Mouse (Mus musculus): ENCODE results near the gene Rab3a. TPM values are rescaled to one million over a fixed set of nuclear protein-coding genes. Genes with fewer than 3 reads are reported as not detected.

Rab3a gene
- polyA plus RNA-seq, 1 experiment, result 26.3 TPM

GRCm38 (mm10) chr8:70753151-70753550 is 1.3 kb upstream of the Rab3a start:
- WGBS, result 12% methylated on average over 21 of the region's 21 CpGs
- Histone ChIP-seq H3K27ac (ENCODE audit: insufficient read depth, low read depth, low read length) (peak overlapping the region; percentile 81), H3K4me3 (ENCODE audit: low read depth, low read length) (peak overlapping the region; percentile 44), H3K4me1 (ENCODE audit: control insufficient read depth, insufficient read depth, insufficient read length, low read length) (peaks cover 12% of the 10 kb centered on the region), H3K27me3 (ENCODE audit: control insufficient read depth, insufficient read depth, low read length) (no peaks in the 10 kb centered on the region), H3K36me3 (ENCODE audit: control insufficient read depth, insufficient read depth, low read length) (peaks cover 16% of the 10 kb centered on the region)
- TF ChIP-seq POLR2A (IDR thresholded peaks at IDR 0.05; ENCODE audit: low read depth, low read length) (peak; percentile 56; the same call in 1 of the 2 replicates), CTCF (IDR thresholded peaks at IDR 0.05; ENCODE audit: extremely low read depth, insufficient read length, insufficient replicate concordance, low read depth, low read length) (0 out of 2 replicates have a peak, but pooled peaks have one; percentile 3)

- H3K27me3 ChIP-seq (ENCODE audit: control insufficient read depth, insufficient read depth, low read length), result no peaks in the 10 kb centered on the region
- H3K4me3 ChIP-seq (ENCODE audit: low read depth, low read length), result peak overlapping the region; percentile 78
- peak overlapping the region; percentile 33 for H3K27ac ChIP-seq (ENCODE audit: insufficient read depth, low read depth, low read length)
- H3K36me3 ChIP-seq (ENCODE audit: control insufficient read depth, insufficient read depth, low read length), result peaks cover 22% of the 10 kb centered on the region
- H3K4me1 ChIP-seq (ENCODE audit: control insufficient read depth, insufficient read depth, insufficient read length, low read length), result peaks cover 17% of the 10 kb centered on the region
- TF ChIP-seq CTCF (IDR thresholded peaks at IDR 0.05; ENCODE audit: extremely low read depth, insufficient read length, insufficient replicate concordance, low read depth, low read length), result no peak
- TF ChIP-seq POLR2A (IDR thresholded peaks at IDR 0.05; ENCODE audit: low read depth, low read length), result no peak; the same call in 1 of the 2 replicates
- 7% methylated on average over 50 of the region's 50 CpGs for WGBS
Observed at GRCm38 (mm10) chr8:70754871-70755660, 587 bp downstream of the Rab3a start.

DNA sequence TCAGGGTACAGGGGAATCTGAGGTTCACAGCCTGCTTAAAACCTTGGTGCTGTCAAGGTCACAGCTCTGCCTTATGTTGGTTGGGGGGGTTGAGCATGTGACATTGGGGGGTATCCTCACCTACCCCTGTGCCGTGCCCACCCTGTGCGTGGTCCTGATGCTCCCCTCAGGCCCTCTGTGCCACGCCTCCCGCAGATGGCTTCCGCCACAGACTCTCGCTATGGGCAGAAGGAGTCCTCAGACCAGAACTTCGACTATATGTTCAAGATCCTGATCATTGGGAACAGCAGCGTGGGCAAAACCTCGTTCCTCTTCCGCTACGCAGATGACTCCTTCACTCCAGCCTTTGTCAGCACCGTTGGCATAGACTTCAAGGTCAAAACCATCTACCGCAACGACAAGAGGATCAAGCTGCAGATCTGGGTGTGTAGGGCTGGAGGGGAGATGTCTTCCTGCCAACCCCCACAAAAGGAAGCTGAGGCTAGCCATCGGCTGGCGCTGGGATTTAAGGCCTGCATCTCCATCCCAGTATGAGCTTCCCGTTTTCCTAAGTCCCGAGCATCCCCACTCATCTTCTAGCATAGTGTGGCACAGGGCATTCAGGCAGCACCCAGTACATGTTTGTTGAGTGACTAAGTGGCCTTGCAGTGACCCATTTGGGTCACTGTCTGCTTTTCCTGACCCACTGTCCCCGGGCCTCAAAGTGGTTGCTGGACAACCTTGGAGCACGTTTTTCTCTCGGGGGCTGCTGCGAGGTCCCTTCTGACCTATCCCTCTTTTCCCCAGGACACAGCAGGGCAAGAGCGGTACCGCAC is 1.4 kb downstream of the Rab3a start:
- Histone ChIP-seq H3K36me3 (ENCODE audit: control insufficient read depth, insufficient read depth, low read length) (peaks cover 22% of the 10 kb centered on the region), H3K4me1 (ENCODE audit: control insufficient read depth, insufficient read depth, insufficient read length, low read length) (peaks cover 19% of the 10 kb centered on the region), H3K27me3 (ENCODE audit: control insufficient read depth, insufficient read depth, low read length) (no peaks in the 10 kb centered on the region), H3K27ac (ENCODE audit: insufficient read depth, low read depth, low read length) (no peak overlapping the region), H3K4me3 (ENCODE audit: low read depth, low read length) (peak overlapping the region; percentile 78)
- no peak for TF ChIP-seq CTCF (IDR thresholded peaks at IDR 0.05; ENCODE audit: extremely low read depth, insufficient read length, insufficient replicate concordance, low read depth, low read length)
- no peak for TF ChIP-seq POLR2A (IDR thresholded peaks at IDR 0.05; ENCODE audit: low read depth, low read length)
- WGBS, result 85% methylated on average over 24 of the region's 24 CpGs

DNA sequence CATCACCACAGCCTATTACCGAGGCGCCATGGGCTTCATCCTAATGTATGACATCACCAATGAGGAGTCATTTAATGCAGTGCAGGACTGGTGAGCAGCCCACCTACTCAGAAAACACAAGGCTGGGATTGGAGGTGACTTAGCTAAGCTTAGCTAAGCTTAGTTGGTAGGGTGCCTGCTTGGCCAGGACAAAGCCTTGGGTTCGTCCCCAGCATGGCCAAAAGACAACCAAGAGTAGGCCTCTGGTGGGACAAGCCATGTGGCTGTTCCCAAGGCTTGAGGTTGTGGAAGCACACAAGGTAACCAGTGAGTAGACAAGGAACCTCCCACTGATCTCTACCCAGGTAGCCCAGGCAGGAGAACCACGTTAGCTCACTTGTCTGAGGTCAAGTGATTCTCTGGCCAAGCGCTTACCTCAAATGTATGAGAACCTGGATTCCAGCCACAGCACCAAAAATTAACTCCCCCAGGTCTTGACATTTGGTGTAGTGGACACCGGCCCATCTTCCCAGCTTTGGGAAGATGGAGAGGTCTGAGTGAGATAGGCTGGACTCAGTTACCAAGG is 2.1 kb downstream of the Rab3a start:
- 93% methylated on average over 6 of the region's 6 CpGs for WGBS
- peaks cover 22% of the 10 kb centered on the region for H3K4me1 ChIP-seq (ENCODE audit: control insufficient read depth, insufficient read depth, insufficient read length, low read length)
- H3K27me3 ChIP-seq (ENCODE audit: control insufficient read depth, insufficient read depth, low read length), result no peaks in the 10 kb centered on the region
- H3K36me3 ChIP-seq (ENCODE audit: control insufficient read depth, insufficient read depth, low read length), result peaks cover 22% of the 10 kb centered on the region
- no peak overlapping the region for H3K4me3 ChIP-seq (ENCODE audit: low read depth, low read length)
- TF ChIP-seq POLR2A (IDR thresholded peaks at IDR 0.05; ENCODE audit: low read depth, low read length), result no peak
- H3K27ac ChIP-seq (ENCODE audit: insufficient read depth, low read depth, low read length), result no peak overlapping the region

GRCm38 (mm10) chr8:70757523-70758307 is 3.2 kb downstream of the Rab3a start:
- Histone ChIP-seq H3K27ac (ENCODE audit: insufficient read depth, low read depth, low read length) (no peak overlapping the region), H3K27me3 (ENCODE audit: control insufficient read depth, insufficient read depth, low read length) (no peaks in the 10 kb centered on the region), H3K4me1 (ENCODE audit: control insufficient read depth, insufficient read depth, insufficient read length, low read length) (peaks cover 27% of the 10 kb centered on the region), H3K4me3 (ENCODE audit: low read depth, low read length) (no peak overlapping the region), H3K36me3 (ENCODE audit: control insufficient read depth, insufficient read depth, low read length) (peaks cover 23% of the 10 kb centered on the region)
- WGBS, result 80% methylated on average over 22 of the region's 22 CpGs
- TF ChIP-seq POLR2A (IDR thresholded peaks at IDR 0.05; ENCODE audit: low read depth, low read length) (no peak), CTCF (IDR thresholded peaks at IDR 0.05; ENCODE audit: extremely low read depth, insufficient read length, insufficient replicate concordance, low read depth, low read length) (peak; percentile 24; the same call in 1 of the 2 replicates)

GRCm38 (mm10) chr8:70758308-70758615 is 3.8 kb downstream of the Rab3a start:
- no peak for TF ChIP-seq POLR2A (IDR thresholded peaks at IDR 0.05; ENCODE audit: low read depth, low read length)
- TF ChIP-seq CTCF (IDR thresholded peaks at IDR 0.05; ENCODE audit: extremely low read depth, insufficient read length, insufficient replicate concordance, low read depth, low read length), result no peak
- H3K4me1 ChIP-seq (ENCODE audit: control insufficient read depth, insufficient read depth, insufficient read length, low read length), result peaks cover 26% of the 10 kb centered on the region
- H3K27ac ChIP-seq (ENCODE audit: insufficient read depth, low read depth, low read length), result no peak overlapping the region
- H3K27me3 ChIP-seq (ENCODE audit: control insufficient read depth, insufficient read depth, low read length), result no peaks in the 10 kb centered on the region
- peaks cover 27% of the 10 kb centered on the region for H3K36me3 ChIP-seq (ENCODE audit: control insufficient read depth, insufficient read depth, low read length)
- no peak overlapping the region for H3K4me3 ChIP-seq (ENCODE audit: low read depth, low read length)
- WGBS, result 92% methylated on average over 7 of the region's 7 CpGs
